Mouse (Mus musculus): Measurements from ENCODE around the gene Atp5b.

- TF ChIP-seq POLR2A (IDR thresholded peaks at IDR 0.05; ENCODE audit: borderline replicate concordance, extremely low read depth, low read depth, low read length) (no peak), CTCF (IDR thresholded peaks at IDR 0.05; ENCODE audit: insufficient read depth, low read length) (no peak)
These were observed 52.3 kb downstream of the Atp5b start for GRCm38 (mm10) chr10:128135374-128135773.

Measured in lung, adult 2 months (tissue).